Mouse (Mus musculus): Measurements from ENCODE around the gene Slc24a1.

DNA sequence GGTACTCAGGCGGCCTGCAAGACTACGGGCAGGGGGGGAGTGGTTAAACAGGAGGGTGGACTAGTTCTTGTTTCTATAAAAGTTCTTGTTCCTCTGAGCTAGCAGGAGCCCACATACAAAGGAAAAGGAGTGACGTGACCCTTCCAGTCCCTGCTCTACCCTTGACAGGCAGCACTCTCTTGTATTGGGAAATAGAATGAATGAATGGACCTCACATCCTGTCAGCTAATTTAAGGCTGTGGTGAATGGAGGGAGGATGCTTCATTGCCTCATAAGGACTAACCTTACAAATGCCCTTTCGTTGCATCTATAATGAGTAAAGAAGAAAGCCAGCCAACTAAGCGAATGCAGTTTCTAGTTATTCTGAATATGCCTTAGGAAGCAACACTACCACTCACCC is 25.6 kb downstream of the Slc24a1 start:
- TF ChIP-seq CTCF (IDR thresholded peaks at IDR 0.05; ENCODE audit: low read depth, low read length): no peak
- TF ChIP-seq POLR2A (IDR thresholded peaks at IDR 0.05; ENCODE audit: insufficient read depth, low read length): no peak
- TF ChIP-seq EP300 (IDR thresholded peaks at IDR 0.05; ENCODE audit: insufficient read depth, low read depth, low read length): no peak

All from ES-Bruce4 (cell line).